Mouse (Mus musculus): Measurements from ENCODE around the gene Ano6.

Gene Ano6

DNA sequence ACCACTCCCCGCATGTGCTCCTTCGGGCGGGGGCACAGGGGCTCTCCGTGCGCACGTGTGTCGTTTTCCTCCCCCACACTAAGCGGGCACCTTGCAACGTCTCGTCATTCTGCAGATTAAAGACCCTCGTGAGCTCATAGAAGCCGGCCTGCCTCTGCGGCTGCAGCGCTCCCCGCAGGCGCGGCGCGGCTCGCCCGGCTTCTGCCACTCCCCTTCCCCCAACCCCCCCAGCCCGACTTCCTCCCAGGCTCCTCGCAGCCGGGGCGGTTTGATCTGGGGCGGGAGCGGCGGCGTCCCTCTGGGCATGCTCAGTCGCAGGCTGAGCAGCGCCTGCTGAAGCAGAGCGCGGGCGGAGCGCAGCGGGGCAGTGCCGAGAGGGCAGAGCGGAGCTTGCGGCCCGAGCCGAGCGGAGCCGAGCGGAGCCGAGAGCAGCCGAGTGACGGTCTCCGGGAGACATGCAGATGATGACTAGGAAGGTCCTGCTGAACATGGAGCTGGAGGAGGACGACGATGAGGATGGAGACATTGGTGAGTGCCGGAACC lies at the start of gene Ano6:
Gene Ano6 (plus strand): TSS at position 315 of the 543 bp plus-strand sequence.
- DNase-seq (ENCODE audit: low spot score in 2 of 2) = peak; percentile 88 to 93

DNA sequence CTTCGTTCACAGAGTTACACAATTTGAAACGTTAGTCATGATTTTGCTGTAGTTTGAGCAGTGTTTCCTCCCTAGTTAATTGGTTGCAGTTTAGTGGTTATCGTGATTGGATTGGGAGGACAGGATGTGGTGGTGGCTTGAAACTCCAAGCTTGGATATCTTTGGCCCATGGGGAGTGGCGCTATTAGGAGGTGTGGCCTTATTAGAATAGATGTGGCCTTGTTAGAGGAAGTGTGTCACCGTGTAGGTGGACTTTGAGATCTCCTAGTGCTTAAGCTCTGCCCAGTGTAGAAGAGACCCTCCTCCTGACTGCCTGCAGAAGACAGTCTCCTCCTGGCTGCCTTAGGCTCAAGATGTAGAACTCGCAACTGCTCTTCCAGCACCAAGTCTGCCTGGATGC lies 47.7 kb upstream of the Ano6 start:
- no peak for DNase-seq (ENCODE audit: low spot score in 2 of 2)

DNA sequence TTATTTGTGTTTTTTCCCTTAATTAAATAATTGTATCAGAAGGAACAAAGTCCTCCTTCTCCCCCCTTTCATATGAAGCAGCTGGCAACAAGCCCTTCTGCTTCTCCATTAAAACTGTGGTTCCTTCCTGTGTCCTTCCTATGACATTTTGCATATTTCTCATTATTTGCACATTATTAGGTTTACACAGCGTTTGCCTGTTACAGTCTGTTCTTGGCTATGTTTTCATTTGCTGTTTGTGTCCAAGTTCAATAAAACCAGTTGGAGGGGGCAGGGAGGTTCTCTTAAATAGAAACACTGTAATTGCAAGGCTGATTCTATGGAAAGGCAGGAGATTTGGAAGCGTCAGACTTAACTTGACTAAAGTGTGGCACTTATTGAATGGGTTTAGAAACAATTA lies 46.8 kb upstream of the Ano6 start:
- DNase-seq (ENCODE audit: low spot score in 2 of 2) = no peak

DNA sequence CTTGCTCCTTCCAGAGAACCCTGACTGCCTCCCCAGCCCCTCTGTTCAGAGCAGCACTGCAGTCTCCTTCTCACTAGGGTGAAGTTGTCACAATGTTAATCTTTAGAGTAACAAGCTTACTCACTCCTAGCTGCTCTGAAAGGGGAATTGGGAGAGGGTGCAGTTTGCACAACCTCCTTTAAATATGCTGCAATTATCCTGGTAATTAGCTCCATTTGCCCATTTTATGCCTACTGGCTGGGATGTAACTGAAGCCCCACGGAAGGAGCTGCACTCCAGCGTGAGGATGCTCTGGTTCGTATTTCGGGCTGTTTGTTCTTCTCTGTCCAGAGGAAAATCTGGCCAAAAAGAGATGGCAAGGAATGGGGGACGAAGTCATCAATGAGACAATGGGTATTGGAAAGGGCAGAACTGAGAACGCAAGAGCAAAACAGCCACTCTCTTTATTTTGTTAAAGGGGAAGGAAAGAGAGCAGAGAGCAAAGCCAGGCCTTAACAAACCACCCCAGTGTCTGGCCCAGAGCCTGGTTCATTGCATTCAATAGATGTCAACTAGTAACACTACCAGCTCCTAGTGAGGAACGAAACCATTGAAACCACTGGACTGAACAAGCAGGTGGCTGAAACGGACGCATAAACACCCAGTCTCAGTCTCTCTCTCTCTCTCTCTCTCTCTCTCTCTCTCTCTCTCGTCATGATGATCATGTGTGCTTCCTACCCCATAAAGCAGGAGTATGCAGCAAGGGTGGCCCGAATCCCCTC lies 45.1 kb upstream of the Ano6 start:
- no peak for DNase-seq (ENCODE audit: low spot score in 2 of 2)

DNA sequence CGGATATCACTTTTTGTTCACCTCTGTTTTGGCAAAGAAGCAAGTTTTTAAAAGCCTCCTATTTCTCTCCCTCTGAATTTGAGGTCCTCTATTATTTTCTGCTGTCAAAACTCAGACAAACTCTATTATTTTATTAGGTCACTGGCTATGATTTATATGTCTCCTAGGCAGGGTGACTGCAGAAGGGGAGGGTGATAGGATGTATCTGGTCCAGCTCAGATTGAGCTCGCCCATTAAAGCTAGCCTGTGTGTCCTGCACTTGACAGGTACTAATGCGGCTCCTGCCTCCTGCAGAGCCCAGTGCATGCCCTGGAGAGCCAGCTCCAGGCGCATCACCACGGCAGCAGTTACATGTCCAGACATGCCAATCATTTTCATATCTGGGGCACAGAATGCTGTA lies 44.1 kb upstream of the Ano6 start:
- DNase-seq (ENCODE audit: low spot score in 2 of 2) = no peak

DNA sequence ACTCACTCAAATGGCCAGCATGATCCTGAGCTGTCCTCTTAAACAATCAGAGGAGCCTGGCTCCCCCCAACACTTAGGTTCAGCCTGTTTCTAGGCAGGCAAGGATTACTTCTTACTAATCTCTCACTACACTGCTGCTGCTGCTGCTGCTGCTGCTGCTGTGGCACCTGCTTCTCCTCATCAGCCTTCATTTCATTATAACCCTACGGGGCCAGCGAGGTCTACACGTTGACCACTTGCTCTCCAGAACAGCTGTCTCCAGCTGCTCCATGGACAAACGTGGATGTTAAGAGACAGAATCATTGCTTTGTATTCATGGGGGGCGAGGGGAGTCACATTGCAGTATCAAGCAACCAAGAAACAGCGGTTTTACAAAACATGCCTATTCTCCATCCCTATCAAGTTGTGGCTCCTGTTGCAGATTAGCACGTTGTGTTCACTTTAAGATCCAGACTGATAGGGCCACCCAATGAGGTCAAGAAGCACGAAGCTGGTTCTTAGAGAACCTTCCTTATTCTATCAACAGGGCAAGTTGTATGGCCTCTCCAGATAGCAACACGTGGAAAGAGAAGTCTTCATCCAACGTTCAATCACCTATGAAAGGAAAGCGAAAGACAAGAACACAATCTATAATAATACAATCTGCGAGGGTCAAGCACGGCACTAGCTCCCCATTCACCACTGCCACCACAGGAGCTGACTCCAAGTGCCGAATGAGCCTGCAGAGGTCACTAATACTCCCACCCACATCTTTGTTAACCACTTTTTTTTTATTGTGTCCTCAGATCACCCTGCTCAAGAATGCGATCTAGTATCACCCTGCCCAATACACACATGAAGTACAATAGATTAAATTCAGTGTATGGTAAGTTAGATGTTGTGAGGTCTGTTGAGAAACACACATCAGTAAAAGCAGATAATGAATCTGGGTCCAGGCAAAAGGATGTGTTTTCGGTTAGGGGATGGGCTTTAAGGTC lies 43.4 kb upstream of the Ano6 start:
- no peak for DNase-seq (ENCODE audit: low spot score in 2 of 2)

DNA sequence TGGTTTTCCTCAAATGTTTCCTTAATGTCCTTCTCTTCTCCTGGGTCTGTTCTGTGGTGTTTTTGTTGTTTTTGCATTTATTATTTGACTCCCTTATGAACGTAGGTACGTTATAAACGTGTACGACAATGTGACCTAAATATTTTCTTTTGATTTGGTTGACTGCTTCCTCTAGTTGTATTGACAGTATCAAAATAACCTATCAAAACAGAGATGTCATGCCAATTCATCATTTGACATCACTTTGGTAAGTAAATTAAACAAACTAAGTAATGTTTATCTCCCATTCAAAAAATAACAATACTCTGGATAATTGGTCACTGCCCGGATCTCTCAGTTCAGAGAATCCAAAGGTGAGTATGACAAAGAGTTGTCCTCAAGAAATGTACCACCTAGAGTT lies 41.4 kb upstream of the Ano6 start:
- DNase-seq (ENCODE audit: low spot score in 2 of 2) = no peak

DNA sequence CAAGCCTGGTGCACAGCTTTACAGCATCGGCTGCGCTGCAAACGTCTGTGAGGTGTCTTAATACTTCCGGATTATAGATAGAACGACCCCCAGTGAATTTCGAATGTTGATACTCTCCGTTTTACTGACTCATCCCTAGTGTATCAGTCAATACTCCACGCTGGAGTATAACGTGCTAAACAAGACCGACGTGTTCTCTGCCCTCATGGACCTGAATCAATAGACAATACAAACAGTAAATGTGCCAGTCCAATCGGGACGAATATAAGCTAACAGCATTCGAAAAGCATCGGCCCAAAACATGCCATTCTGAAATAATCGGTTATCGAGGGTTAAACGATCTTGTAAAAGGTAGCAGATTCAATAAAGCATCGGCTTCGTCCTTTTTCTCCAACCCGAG lies 40.6 kb upstream of the Ano6 start:
- no peak for DNase-seq (ENCODE audit: low spot score in 2 of 2)

DNA sequence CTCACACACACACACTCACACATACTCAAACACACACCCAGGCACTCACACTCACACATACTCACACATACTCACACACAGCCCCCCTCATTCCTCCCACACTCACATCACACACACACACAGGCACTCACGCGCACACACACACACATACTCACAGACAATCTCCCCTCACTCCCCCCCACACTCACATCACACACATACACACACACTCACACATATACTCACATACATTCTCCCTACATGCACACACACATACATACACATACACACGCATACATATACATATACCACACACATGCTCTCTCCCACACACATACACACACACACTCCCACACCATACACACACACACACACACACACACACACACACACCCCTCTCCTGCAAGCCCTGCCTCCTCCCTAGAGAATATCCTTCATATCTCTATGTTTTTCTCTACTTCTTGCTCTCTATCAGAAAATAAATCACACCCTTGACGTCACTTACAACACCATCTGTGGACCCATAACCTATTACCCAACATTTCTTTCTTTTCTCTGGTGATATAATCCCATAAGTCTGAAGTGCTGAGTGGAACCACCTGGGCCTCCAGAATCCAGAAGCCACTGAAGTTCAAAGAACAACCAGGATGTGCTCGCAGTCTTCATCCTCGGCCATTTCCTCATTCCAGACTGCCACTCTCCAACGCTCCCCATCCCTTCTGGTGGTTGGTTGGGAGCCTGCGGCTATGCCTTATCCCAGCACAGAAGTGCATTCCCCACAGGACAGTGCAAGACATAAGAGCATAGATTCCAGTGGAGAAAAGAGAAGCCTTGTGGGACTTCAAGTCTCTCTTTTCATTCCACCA lies 38.6 kb upstream of the Ano6 start:
- peak in 1 of 2 experiments; percentile 37 for DNase-seq (ENCODE audit: low spot score in 2 of 2)

DNA sequence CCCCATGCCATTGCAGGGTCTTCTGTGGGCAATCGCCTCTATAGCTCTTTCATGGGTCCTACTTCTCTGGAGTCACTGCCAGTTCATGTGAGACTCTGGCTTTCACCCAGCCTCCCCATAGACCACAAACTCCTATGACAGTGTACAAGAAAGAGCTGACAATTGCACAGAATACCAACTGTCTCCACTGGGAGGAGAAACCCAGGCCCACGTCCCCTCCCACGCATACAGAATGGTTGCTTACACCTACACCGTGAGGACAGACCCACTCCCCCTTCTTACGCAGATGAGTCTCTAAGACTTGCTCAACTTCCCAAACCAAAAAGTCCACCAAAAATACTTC lies 38.0 kb upstream of the Ano6 start:
- DNase-seq (ENCODE audit: low spot score in 2 of 2) = no peak

DNA sequence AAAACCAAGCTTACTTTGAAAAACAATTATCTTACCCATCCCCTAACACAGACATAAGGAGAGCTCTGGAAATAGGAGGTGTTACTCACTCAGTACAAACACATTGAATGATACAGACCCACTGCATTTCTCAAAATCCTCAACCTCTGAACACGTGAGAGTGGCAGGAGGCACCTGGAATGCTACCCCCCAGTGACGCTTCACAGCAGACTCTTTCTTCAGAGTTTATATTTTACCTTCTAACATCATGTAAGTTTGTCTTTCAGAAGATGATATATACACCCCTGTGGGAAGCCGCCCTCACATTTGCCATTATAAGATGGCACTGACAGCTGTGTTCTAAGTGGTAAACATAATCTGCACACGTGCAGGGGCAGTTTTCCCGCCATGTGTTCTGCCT lies 37.6 kb upstream of the Ano6 start:
- peak in 1 of 2 experiments; percentile 3 for DNase-seq (ENCODE audit: low spot score in 2 of 2)

DNA sequence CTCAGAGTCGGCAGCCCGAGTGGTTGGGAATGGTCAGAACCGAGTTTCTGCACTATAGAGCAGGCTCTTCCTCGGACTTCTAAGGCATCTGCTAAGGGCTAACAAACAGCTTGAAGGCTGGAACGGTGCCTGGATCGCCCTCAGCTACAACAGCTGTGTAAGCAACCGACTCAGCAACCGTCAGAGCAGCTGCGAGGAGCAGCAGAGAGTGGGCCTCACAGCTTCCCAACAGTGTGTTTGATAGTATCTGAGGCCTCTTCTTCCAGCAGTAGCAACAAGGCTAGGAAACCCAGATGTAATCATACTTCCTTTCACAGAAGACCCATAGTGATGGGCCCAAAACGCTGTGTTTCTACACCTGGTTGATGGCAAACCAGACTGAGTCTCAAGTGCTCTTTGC lies 33.5 kb upstream of the Ano6 start:
- DNase-seq (ENCODE audit: low spot score in 2 of 2) = no peak

DNA sequence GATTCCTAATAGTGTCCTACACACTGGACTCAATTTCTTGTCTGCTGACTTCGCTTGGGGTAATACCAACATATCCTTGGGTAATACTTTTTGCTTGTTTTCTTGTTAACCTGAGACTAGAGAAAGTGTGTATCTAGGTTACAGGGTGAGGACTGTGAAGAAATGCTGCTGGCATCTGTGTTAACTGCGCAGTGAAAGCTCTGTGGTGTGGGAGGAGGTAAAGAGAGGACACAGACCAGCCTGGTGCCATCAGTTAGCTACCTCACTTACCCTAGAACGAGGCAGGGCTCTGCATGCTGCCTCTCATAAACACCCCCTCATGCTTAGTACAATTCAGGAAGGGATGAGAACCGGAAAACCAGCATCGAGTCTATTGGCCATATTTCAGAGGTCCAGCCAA lies 32.6 kb upstream of the Ano6 start:
- DNase-seq (ENCODE audit: low spot score in 2 of 2) = no peak

DNA sequence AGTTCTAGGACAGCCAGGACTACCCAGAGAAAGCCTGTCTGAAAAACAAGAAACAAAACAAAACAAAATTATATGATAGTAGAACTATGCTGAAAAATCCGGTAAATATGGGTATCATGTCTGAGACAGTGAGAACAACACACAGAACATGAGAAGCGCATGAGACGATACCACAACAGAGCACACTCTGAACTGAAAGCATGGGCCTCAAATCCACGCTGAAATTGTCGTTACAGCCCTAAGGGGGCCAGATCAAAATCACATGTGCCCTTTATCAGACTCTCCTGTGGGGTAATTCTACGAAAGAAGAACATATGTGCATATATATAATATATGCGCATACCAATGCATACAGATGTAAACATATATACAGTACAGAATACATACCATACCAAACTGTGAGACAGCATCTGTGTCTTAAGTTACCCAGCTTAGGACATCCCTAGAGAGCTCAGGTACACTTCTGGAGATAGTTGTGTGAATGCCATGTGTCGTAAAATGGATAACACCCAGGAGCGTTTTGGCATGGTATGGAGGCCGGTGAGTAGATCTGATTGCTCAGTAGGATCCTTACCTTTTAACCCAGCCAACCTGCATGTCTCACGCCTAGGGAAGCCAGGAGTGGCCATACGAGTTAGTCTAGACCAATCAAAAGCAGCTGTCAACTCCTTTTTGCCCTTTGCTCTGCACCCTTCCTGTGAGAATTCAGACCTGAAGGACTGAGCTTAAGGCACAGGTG lies 31.8 kb upstream of the Ano6 start:
- no peak for DNase-seq (ENCODE audit: low spot score in 2 of 2)

DNA sequence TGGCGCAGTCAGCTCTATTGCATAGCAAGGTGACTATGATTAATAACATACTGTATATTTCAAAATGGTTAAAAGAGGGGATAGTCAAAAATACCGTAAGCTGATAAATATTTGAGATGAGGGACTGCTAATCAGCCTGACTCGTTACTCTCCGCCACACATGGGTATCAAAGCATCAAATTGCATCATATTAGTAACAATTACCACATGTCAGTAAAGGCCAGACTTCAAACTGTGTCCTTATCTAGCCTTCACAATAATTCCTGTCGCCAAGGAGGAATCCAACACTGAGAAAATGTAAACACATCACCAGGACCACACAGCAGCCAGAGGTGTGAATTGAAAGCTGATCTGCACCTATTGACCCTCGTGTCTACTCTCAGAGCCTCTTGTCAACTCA lies 30.8 kb upstream of the Ano6 start:
- DNase-seq (ENCODE audit: low spot score in 2 of 2) = no peak

DNA sequence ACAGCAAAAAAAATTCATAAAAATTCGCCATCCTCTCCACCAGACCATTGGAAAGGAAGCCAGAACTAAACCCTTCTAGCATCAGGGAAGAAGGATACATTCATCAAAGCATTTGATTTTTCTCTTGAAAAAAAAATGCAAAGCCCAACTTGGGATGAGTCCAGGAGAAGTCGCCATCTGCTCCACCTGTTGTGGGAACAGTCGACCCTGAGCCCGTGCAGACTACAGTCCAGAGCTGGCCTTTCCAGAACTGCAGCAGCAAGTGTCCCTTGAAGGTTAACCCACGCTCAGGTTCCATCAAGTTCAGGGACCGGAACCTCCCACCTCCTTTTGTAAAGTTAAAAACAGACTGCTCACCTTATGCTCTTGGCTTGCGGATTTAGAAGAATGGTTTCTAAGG lies 29.2 kb upstream of the Ano6 start:
- no peak for DNase-seq (ENCODE audit: low spot score in 2 of 2)

DNA sequence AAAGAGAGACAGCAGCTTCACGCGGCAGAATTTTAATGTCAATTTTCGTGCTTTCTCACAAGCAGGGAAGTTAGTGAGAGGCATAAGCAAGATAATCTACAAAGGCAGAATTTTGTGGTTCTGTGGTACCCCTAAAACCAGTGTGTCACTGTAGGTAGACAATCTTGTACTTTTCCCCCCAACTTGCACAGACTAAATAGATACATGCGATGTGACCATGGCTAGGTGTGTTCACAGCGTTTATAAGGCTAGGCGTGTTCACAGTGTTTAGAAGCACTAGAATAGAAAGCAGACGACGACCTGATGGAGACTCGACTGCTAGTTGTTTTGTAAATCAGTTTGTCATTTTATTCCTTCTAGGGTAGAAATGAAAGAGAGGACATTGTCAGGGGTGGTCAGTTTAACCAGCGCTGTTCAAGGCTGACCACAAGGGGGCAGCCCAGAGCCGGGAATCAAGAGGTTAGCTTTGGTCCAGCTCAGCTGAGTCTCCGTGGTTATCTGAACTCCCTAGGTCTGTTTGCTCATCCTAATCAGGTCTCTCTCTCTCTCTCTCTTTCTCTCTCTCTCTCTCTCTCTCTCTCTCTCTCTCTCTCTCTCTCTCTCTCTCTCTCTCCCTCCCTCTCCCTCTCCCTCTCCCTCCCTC lies 27.9 kb upstream of the Ano6 start:
- DNase-seq (ENCODE audit: low spot score in 2 of 2) = peak; percentile 67 to 91

DNA sequence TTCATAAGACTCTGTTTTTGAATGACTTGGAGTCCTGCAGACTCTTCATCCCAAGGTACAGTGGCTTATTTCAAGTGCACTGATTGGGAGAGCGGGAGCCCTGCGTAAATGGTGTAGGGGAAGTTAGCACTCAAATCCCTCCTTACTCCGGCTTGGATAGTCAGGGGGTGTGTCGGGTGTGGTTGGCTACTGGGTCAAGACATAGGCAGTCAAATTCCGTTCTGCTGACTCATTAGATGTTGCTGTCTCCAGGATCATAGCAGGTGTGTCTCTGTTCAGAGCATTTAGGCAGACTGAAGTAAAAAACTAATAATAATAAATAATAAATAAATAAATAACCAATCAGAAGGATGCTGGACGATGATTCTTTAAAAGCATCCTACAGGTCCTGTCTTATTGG lies 27.2 kb upstream of the Ano6 start:
- no peak for DNase-seq (ENCODE audit: low spot score in 2 of 2)

DNA sequence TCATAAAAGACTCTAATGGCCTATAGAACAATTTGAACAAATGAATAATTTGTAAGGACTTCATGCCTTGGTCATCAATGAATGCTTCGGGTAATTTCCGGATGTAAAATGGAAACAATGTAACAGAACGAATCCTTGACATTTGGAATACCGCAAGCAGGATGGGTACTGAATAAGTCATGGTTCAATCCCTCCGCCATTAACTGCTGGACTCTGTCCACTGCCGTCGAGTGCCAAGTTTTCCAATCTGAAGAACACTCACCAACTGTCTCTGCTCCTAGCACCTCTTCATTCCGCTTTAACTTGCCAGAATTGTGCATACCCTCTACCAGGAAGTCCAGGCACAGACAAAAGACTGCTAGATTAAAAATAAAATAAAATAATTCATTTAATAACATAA lies 25.4 kb upstream of the Ano6 start:
- no peak for DNase-seq (ENCODE audit: low spot score in 2 of 2)

DNA sequence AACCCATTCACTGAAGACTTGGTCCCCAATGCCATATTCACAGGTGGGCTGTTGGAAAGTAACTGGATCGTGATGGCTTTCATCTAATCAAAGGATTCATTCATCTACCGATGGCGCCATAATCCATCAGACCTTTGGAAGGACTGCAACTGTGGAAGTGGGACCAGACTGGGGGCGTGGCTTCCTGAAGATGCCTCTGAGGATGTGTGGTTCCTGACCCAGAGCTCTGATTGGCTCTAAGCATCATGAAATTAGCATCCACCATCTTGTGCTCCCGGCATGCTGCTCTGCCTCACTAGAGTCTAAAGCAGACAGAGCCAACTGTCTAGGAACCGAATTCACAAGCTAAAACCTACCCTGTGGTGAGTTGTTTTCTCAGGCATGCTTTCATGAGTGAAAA lies 24.7 kb upstream of the Ano6 start:
- DNase-seq (ENCODE audit: low spot score in 2 of 2) = no peak

DNA sequence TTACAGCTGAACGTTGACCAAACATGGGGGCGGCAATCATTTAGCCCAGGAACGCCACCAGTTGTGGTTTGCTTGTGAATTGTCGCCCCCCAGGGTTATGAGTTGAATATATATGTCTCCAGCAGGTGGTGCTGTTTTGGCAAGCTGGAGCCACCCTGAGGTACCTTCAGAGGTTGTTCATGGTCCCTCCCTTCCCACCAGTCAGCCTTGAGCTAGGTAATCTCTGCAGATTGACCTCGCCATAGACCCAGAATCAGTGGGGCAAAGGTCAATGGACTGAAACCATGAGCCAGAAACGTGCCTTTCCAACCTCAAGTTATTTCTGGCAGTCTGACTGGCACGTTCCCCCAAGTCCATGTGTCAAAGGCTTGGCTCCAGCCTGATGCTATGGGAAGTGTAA lies 22.8 kb upstream of the Ano6 start:
- no peak for DNase-seq (ENCODE audit: low spot score in 2 of 2)
